Mouse (Mus musculus): Measurements from ENCODE around the gene Washc2. TPM values are rescaled to one million over a fixed set of nuclear protein-coding genes. Genes with fewer than 3 reads are reported as not detected.
"Not testable (repeated sequence)": the region's sequence is repeated elsewhere in the genome, so short reads cannot be mapped to it uniquely, and the experiment has no call there.

Washc2 gene
- polyA plus RNA-seq, 1 experiment from 2014 or later, result 66.1 TPM

DNA sequence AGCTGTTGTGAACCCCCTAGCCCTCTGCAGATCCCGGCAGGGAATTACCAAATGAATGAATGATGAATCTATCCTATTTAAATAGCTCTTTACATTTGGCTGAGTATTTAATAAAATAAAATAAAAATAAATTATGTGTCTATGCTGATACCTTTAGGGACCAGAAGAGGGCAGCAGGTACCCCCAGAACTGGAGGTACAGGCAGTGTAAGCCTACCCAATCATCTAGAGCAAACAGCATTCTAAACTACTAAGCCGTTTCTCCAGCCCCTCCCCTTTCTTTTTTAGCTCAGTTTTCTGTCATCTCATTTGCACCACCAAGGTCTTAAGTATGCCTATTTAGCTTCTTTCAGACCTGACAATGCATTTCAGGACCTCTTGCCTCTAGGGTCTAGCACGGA, 9.7 kb upstream of the Washc2 start:
- no peak overlapping the region for H3K27ac ChIP-seq
- 48% methylated on average over 3 of the region's 3 CpGs for WGBS
- H3K9ac ChIP-seq, result no peak overlapping the region
- no peak overlapping the region for H3K4me3 ChIP-seq
- H3K4me2 ChIP-seq, result no peak overlapping the region
- peaks cover 9% of the 10 kb centered on the region; the same call in 1 of the 2 replicates for H3K4me1 ChIP-seq (replicated peaks)
- no peaks in the 10 kb centered on the region for H3K9me3 ChIP-seq
- ATAC-seq (ENCODE audit: low FRiP score), result no peak
- H3K27me3 ChIP-seq, result 0 out of 2 replicates have a peak, but pooled peaks cover 8% of the 10 kb centered on the region
- no peaks in the 10 kb centered on the region for H3K36me3 ChIP-seq

GRCm38 (mm10) chr6:116199682-116200081, 8.2 kb upstream of the Washc2 start:
- Histone ChIP-seq H3K36me3 (no peaks in the 10 kb centered on the region), H3K4me3 (no peak overlapping the region), H3K4me2 (no peak overlapping the region), H3K27me3 (0 out of 2 replicates have a peak, but pooled peaks cover 8% of the 10 kb centered on the region), H3K4me1 (replicated peaks) (no peaks in the 10 kb centered on the region), H3K9me3 (no peaks in the 10 kb centered on the region), H3K9ac (no peak overlapping the region), H3K27ac (no peak overlapping the region)
- 84% methylated on average over 2 of the region's 2 CpGs for WGBS
- no peak for ATAC-seq (ENCODE audit: low FRiP score)

- Histone ChIP-seq H3K36me3 (peaks cover 87% of the 10 kb centered on the region), H3K27ac (no peak overlapping the region), H3K9ac (no peak overlapping the region)
These were observed 19.9 kb downstream of the Washc2 start for GRCm38 (mm10) chr6:116227767-116228166.

GRCm38 (mm10) chr6:116228785-116229525, 21.1 kb downstream of the Washc2 start:
- Histone ChIP-seq H3K4me1 (replicated peaks) (no peaks in the 10 kb centered on the region), H3K4me2 (no peak overlapping the region), H3K27ac (no peak overlapping the region), H3K9ac (no peak overlapping the region), H3K36me3 (peaks cover 89% of the 10 kb centered on the region), H3K4me3 (no peak overlapping the region), H3K27me3 (no peaks in the 10 kb centered on the region), H3K9me3 (no peaks in the 10 kb centered on the region)
- 67% methylated on average over 12 of the region's 12 CpGs for WGBS
- no peak for ATAC-seq (ENCODE audit: low FRiP score)

More at GRCm38 (mm10) chr6:116227767-116228166, 19.9 kb downstream of the Washc2 start:
- Histone ChIP-seq H3K4me2 (no peak overlapping the region), H3K27me3 (no peaks in the 10 kb centered on the region), H3K4me3 (no peak overlapping the region), H3K4me1 (replicated peaks) (no peaks in the 10 kb centered on the region), H3K9me3 (no peaks in the 10 kb centered on the region)
- 69% methylated on average over 11 of the region's 11 CpGs for WGBS
- ATAC-seq (ENCODE audit: low FRiP score), result no peak

DNA sequence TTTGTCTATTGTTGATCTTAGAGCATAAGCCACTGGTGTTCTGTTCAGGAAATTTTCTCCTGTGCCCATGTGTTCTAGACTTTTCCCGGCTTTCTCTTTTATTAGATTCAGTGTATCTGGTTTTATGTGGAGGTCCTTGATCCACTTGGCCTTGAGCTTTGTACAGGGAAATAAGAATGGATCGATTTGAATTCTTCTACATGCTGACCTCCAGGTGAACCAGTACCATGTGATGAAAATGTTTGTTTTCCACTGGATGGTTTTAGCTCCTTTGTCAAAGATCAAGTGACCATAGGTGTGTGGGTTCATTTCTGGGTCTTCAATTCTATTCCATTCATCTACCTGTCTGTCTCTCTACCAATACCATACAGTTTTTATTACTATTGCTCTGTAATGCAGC, 27.0 kb downstream of the Washc2 start:
- ATAC-seq (ENCODE audit: low FRiP score); H3K27me3 ChIP-seq; H3K9me3 ChIP-seq; H3K27ac ChIP-seq; H3K4me1 ChIP-seq (replicated peaks); H3K4me3 ChIP-seq; H3K4me2 ChIP-seq; H3K9ac ChIP-seq: not testable (repeated sequence)
- 91% methylated on average over 2 of the region's 2 CpGs for WGBS
- H3K36me3 ChIP-seq, result peaks cover 84% of the 10 kb centered on the region

DNA sequence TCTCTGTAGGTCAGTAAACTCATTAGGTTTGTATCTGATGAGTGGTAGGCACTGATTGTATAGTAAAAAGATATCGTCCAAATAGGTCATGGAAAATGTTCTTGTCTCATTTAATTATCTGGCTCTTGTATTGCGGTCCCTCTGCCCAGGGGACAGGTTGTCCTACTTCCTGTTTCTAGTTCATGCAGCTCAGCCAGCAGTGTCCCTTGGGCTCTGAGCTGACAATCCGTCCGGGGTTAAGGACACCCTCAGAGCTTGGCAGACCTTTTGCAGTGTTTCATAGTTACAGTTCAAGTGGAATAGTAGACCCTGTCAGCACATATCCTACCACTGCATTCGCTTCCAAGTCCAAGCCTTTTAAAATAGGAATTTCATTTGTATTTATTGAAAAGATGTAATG, 27.5 kb downstream of the Washc2 start:
- no peak overlapping the region for H3K27ac ChIP-seq
- ATAC-seq (ENCODE audit: low FRiP score), result no peak
- no peaks in the 10 kb centered on the region for H3K27me3 ChIP-seq
- H3K4me3 ChIP-seq, result no peak overlapping the region
- no peaks in the 10 kb centered on the region for H3K4me1 ChIP-seq (replicated peaks)
- H3K4me2 ChIP-seq, result no peak overlapping the region
- no peak overlapping the region for H3K9ac ChIP-seq
- WGBS, result 90% methylated on average over 5 of the region's 5 CpGs
- no peaks in the 10 kb centered on the region for H3K9me3 ChIP-seq
- H3K36me3 ChIP-seq, result peaks cover 86% of the 10 kb centered on the region

DNA sequence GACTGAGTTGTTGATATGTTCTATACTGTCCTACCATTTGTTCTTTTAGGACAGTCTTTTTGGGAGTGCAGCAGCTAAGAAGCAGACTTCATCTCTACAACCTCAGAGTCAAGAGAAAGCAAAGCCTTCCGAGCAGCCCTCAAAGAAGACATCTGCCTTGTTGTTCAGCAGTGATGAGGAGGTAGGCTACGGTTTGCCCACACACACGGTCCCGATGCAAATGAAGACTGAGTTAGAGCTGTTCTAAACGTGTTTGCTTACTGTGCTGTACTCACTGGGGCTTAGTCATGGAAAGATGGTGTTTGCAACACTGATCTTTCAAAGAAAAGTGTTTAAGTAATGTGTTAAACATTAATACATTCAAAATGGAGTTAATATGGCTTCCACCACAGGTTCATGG, 30.2 kb downstream of the Washc2 start:
- no peak overlapping the region for H3K27ac ChIP-seq
- H3K27me3 ChIP-seq, result no peaks in the 10 kb centered on the region
- peaks cover 82% of the 10 kb centered on the region for H3K36me3 ChIP-seq
- no peaks in the 10 kb centered on the region for H3K9me3 ChIP-seq
- H3K9ac ChIP-seq, result no peak overlapping the region
- no peak overlapping the region for H3K4me2 ChIP-seq
- no peak overlapping the region for H3K4me3 ChIP-seq
- ATAC-seq (ENCODE audit: low FRiP score), result no peak
- WGBS, result 91% methylated on average over 5 of the region's 5 CpGs
- no peaks in the 10 kb centered on the region for H3K4me1 ChIP-seq (replicated peaks)

DNA sequence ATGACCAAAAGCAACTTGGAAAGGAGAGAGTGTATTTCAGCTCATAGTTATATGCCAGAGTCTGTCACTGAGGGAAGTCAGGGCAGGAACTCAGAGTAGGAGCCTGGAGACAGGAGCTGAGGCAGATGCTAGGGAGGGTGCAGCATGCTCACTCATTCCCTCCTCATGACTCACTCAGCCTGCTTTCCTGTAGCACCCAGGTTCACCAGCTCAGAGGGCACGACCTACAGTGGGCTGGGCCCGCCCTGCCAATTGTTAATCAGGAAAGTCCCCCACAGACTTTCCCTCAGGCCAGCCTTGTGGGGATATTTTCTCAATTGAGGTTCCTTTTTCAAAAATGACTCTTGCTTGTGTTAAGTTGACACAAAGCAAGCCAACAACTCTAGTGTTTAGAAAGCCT, 32.5 kb downstream of the Washc2 start:
- WGBS, result 78% methylated on average over 2 of the region's 2 CpGs
- H3K36me3 ChIP-seq, result peaks cover 76% of the 10 kb centered on the region
- H3K9me3 ChIP-seq, result no peaks in the 10 kb centered on the region
- H3K4me3 ChIP-seq, result no peak overlapping the region
- no peak for ATAC-seq (ENCODE audit: low FRiP score)
- H3K27me3 ChIP-seq, result no peaks in the 10 kb centered on the region
- no peaks in the 10 kb centered on the region for H3K4me1 ChIP-seq (replicated peaks)
- no peak overlapping the region for H3K27ac ChIP-seq
- no peak overlapping the region for H3K4me2 ChIP-seq
- H3K9ac ChIP-seq, result no peak overlapping the region

DNA sequence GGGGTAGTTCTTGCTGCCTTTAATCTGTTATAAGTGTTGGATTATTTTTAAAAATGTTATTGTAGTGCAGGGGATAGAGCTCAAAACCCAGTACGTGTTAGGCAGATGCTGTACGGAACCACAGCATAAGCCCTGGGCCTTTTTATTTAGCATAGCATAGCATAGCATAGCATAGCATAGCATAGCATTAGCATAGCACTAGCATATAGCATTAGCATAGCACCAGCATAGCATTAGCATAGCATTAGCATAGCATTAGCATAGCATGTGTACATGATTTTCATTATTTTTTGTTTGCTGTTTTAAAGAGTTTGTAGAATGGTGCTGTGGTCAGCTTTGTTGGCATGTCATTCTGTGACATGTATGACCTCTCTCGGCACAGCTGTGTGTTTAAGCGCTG, 51.8 kb downstream of the Washc2 start:
- ATAC-seq (ENCODE audit: low FRiP score), result no peak
- 83% methylated on average over 4 of the region's 4 CpGs for WGBS

DNA sequence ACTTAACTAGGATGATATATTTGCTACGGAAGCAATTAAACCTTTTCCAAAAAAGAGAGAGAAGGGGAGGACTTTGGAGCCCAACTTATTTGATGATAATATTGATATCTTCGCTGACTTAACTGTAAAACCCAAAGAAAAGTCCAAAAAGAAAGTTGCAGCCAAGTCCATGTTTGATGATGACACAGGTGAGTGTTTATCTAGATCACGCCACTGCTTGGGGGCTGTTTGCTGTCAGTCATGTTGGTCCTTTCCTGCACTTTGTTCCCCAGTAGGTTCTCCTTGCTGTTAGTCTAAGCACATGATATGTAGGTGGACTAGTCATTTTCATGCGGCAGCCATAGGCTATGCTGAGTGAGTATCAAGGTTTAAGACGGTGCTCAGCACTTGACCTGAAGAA, 52.6 kb downstream of the Washc2 start:
- ATAC-seq (ENCODE audit: low FRiP score), result no peak
- Histone ChIP-seq H3K4me1 (replicated peaks) (peaks cover 6% of the 10 kb centered on the region), H3K4me3 (no peak overlapping the region), H3K9ac (no peak overlapping the region), H3K27ac (no peak overlapping the region), H3K4me2 (no peak overlapping the region), H3K27me3 (no peaks in the 10 kb centered on the region), H3K36me3 (peaks cover 60% of the 10 kb centered on the region), H3K9me3 (no peaks in the 10 kb centered on the region)
- 97% methylated on average over 5 of the region's 5 CpGs for WGBS

More for the DNA sequence above, 51.8 kb downstream of the Washc2 start:
- Histone ChIP-seq H3K9me3 (no peaks in the 10 kb centered on the region), H3K4me2 (no peak overlapping the region), H3K36me3 (peaks cover 69% of the 10 kb centered on the region), H3K4me1 (replicated peaks) (no peaks in the 10 kb centered on the region), H3K9ac (no peak overlapping the region), H3K4me3 (no peak overlapping the region), H3K27me3 (no peaks in the 10 kb centered on the region), H3K27ac (no peak overlapping the region)

- Histone ChIP-seq H3K27me3 (no peaks in the 10 kb centered on the region), H3K4me2 (no peak overlapping the region), H3K4me1 (replicated peaks) (peaks cover 20% of the 10 kb centered on the region), H3K4me3 (no peak overlapping the region), H3K9me3 (no peaks in the 10 kb centered on the region), H3K36me3 (peaks cover 42% of the 10 kb centered on the region), H3K27ac (no peak overlapping the region), H3K9ac (no peak overlapping the region)
- 100% methylated on average over 1 of the region's 1 CpGs for WGBS
- no peak for ATAC-seq (ENCODE audit: low FRiP score)
These were observed 55.0 kb downstream of the Washc2 start for GRCm38 (mm10) chr6:116262824-116263223.

DNA sequence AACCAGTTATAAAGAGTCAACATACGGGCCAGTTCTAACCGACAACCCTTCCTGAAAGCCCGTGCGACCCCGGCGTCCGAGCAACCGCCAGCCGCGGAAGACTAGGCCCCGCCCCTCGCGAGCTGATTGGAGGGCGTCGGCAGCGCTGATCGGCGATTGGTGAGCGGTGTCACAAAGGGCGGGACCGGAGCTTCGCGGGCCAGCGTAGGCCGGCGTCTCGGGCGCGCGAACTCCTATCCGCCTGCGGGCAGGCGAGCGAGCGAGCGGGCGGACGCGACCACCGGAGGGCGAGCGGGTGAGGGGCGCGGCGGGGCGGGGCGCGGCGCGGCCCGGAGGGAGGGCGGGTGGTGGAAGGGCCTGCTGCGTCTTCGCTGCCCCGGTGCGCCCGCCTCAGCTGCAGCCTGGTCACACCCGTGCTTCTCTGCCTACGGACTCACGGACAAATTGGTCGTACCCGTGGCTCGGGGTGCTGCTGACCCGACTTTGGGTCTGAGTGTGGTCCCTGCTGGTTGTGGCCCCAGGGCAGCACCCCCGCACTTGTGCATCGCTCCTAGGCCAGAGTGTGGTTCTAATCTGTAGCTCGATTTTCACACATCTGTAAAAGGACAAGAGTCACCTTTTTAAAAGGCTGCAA, 56.3 kb downstream of the Washc2 start, which contains the start of gene Zfand4:
Gene Zfand4, plus strand, starts transcription at position 205 of the 634 bp plus-strand sequence.
- H3K36me3 ChIP-seq, result peaks cover 32% of the 10 kb centered on the region
- peaks cover 20% of the 10 kb centered on the region for H3K4me1 ChIP-seq (replicated peaks)
- H3K27ac ChIP-seq, result peak within 1 kb of the TSS; percentile 75
- H3K4me2 ChIP-seq, result peak within 1 kb of the TSS; percentile 72
- H3K9ac ChIP-seq, result peak within 1 kb of the TSS; percentile 83
- H3K4me3 ChIP-seq, result peak within 1 kb of the TSS; percentile 60
- peak; percentile 96 for ATAC-seq (ENCODE audit: low FRiP score)
- no peaks in the 10 kb centered on the region for H3K9me3 ChIP-seq
- under 1% methylated on average over 67 of the region's 67 CpGs for WGBS
- no peaks in the 10 kb centered on the region for H3K27me3 ChIP-seq

GRCm38 (mm10) chr6:116264836-116265235, 57.0 kb downstream of the Washc2 start:
- H3K9ac ChIP-seq, result no peak overlapping the region
- WGBS, result 82% methylated on average over 11 of the region's 11 CpGs
- peaks cover 27% of the 10 kb centered on the region for H3K36me3 ChIP-seq
- no peaks in the 10 kb centered on the region for H3K27me3 ChIP-seq
- no peak overlapping the region for H3K27ac ChIP-seq
- peak overlapping the region; percentile 60 for H3K4me3 ChIP-seq
- peak overlapping the region; percentile 72 for H3K4me2 ChIP-seq
- no peak for ATAC-seq (ENCODE audit: low FRiP score)
- peaks cover 20% of the 10 kb centered on the region for H3K4me1 ChIP-seq (replicated peaks)
- H3K9me3 ChIP-seq, result no peaks in the 10 kb centered on the region

Data from hindbrain, embryonic 13.5 days (tissue).